Mouse (Mus musculus) Patski (cell line): ENCODE measurements around the gene Cnn2. TPM values are rescaled to one million over a fixed set of nuclear protein-coding genes. Genes with fewer than 3 reads are reported as not detected.

Experiments used
- ATAC-seq: fragments of 100-300 bp; one replicate; pipeline ENCODE4 v1.8.0; 2021
- CTCF ChIA-PET: fragments of 350-600 bp; sonication (Branson Sonifier 250); formaldehyde crosslinking; loops from one replicate; lab custom pipeline; 2022; ENCODE audit warnings: inconsistent platforms; lab: Charles Lee
- POLR2A ChIA-PET: fragments of 350-600 bp; sonication (Branson Sonifier 250); formaldehyde crosslinking; loops from one replicate; lab custom pipeline; 2022; ENCODE audit warnings: antibody characterized with exemption, inconsistent platforms; lab: Charles Lee
- DNase-seq: peaks from one replicate; pipeline ENCODE4 v3.0.0-alpha.2; 2011; ENCODE audit warnings: low read depth, low spot score
- H3K27me3 ChIP-seq: fragments of 371-371 bp; one replicate; pipeline ENCODE4 v1.5.1; 2021
- CTCF ChIP-seq: fragments of 100-300 bp; IDR thresholded peaks from one replicate; pipeline ENCODE4 v1.5.1; 2021
- in situ Hi-C: fragments of 300-500 bp; cut with MboI; formaldehyde crosslinking; loops from 3 replicates; pipeline ENCODE4 v1.11.1; 2018; ENCODE audit warnings: low pct_unique_long_range_greater_than_20kb, mixed read lengths
- polyA plus RNA-seq: library from polyadenylated mRNA; unstranded; gene quantifications from one replicate; pipeline ENCODE4 v1.2.3, GENCODE M21; 2021

Cnn2 gene
- polyA plus RNA-seq, 1 experiment from 2014 or later = 393 TPM

GRCm38 (mm10) chr10:79966886-79967400 is 21.4 kb upstream of the Cnn2 start:
- no peak for TF ChIP-seq CTCF
- CTCF ChIA-PET = no interaction called here
- in situ Hi-C loops = no loop called here
- DNase-seq (no peak), ATAC-seq (no peak)
- POLR2A ChIA-PET = no interaction called here
- H3K27me3 ChIP-seq = no peaks in the 10 kb centered on the region

DNA sequence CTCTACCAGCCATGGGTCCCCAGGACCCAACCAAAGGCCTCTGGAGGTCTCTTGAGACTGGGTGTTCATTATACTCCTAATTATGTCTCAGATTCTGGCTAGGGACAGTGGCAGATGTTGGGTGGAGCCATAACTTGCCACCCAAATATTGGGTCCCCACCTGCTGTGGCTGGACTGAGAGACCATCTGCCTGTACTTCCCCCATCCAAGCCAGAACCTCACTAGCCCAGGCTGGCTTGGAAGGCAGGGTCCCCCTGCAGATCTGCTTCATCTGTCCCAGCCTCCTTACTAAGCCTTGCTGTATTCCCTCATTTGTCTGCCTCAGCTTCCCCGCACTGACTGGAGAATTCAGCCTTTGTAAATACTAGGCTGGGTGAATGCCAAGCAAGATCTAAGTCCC is 20.2 kb upstream of the Cnn2 start:
- no peaks in the 10 kb centered on the region for H3K27me3 ChIP-seq
- no peak for TF ChIP-seq CTCF

DNA sequence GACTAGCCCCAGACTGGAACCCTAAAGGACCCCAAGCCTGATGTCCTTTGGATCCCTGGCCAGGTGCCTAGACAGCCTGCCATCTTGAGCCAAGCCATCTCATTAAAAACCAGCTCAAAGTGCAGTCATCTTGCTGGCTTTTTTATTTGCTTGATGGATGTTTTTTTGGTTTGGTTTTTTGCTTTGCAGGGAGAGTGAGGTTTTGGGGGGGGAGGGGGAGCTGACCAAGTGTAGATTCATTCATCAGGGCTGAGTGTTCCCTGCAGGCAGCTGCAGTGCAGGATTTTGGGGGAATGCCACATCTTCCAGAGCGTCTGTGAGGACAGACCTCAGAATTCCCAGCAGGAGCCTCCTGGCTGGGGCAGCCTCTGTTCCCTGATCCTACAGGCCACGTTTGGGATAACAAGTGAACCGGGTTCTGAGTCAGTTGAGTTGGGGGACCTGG is 19.2 kb upstream of the Cnn2 start:
- DNase-seq = no peak
- CTCF ChIA-PET = interaction anchor here (1.3 kb wide), 1 partner anchor 10 kb away, joined by 5 read pairs; no protein-coding TSS in a partner anchor
- no peak for TF ChIP-seq CTCF
- in situ Hi-C loops = no loop called here
- POLR2A ChIA-PET = interaction anchor here (1.1 kb wide), 1 partner anchor 14 kb away, joined by 4 read pairs; no protein-coding TSS in a partner anchor
- no peak for ATAC-seq
- H3K27me3 ChIP-seq = no peaks in the 10 kb centered on the region

More for the DNA sequence above, 20.2 kb upstream of the Cnn2 start:
- DNase-seq (no peak), ATAC-seq (no peak)
- ChIA-PET POLR2A (interaction anchor here (1.1 kb wide), 1 partner anchor 15 kb away, joined by 4 read pairs; no protein-coding TSS in a partner anchor), CTCF (no interaction called here)
- in situ Hi-C loops = no loop called here

GRCm38 (mm10) chr10:79970415-79971182 is 17.8 kb upstream of the Cnn2 start, which contains the start of gene Grin3b:
TSS of gene Grin3b (plus strand) at chr10:79970715.
- ChIA-PET POLR2A (no interaction called here), CTCF (interaction anchor here (2.0 kb wide), 1 partner anchor 11 kb away, joined by 7 read pairs; the partner anchor contains the start of gene Wdr18)
- TF ChIP-seq CTCF = no peak
- in situ Hi-C loops = no loop called here
- H3K27me3 ChIP-seq = no peaks in the 10 kb centered on the region
- ATAC-seq = no peak
- no peak for DNase-seq

- no peak for ATAC-seq
- in situ Hi-C loops = no loop called here
- no peak for TF ChIP-seq CTCF
- no peaks in the 10 kb centered on the region for H3K27me3 ChIP-seq
- no peak for DNase-seq
- ChIA-PET POLR2A (no interaction called here), CTCF (interaction anchor here (2.0 kb wide), 1 partner anchor 11 kb away, joined by 7 read pairs; the partner anchor contains the start of gene Wdr18)
Observed at GRCm38 (mm10) chr10:79971183-79971497, 17.2 kb upstream of the Cnn2 start.

DNA sequence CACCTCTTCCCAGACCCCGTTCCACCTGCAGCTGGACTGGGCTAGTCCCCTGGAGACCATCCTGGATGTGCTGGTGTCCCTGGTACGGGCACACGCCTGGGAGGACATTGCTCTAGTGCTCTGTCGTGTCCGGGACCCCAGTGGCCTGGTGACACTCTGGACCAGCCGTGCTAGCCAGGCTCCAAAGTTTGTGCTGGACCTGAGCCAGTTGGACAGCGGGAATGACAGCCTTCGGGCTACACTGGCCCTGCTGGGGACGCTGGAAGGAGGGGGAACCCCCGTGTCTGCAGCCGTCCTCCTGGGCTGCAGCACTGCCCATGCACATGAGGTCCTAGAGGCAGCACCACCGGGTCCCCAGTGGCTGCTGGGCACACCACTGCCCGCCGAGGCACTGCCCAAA is 15.6 kb upstream of the Cnn2 start:
- DNase-seq (no peak), ATAC-seq (no peak)
- POLR2A ChIA-PET = no interaction called here
- CTCF ChIA-PET = interaction anchor here (1.0 to 2.0 kb wide), 3 partner anchors 12 to 192 kb away, joined by 3 to 7 read pairs (median 5); partner anchors contain the start of genes Tmem259 and Wdr18
- TF ChIP-seq CTCF = no peak
- in situ Hi-C loops = no loop called here
- H3K27me3 ChIP-seq = no peaks in the 10 kb centered on the region

- DNase-seq = no peak
- no peaks in the 10 kb centered on the region for H3K27me3 ChIP-seq
- in situ Hi-C loops = no loop called here
- POLR2A ChIA-PET = no interaction called here
- ATAC-seq = no peak
- CTCF ChIA-PET = interaction anchor here (0.8 to 2.4 kb wide), 3 partner anchors 11 to 14 kb away, joined by 3 to 11 read pairs (median 3); partner anchors contain the start of genes Tmem259 and Wdr18
- TF ChIP-seq CTCF = no peak
Observed at GRCm38 (mm10) chr10:79974087-79974486, 14.3 kb upstream of the Cnn2 start.

- ChIA-PET CTCF (interaction anchor here (1.4 to 2.4 kb wide), 2 partner anchors 10 to 15 kb away, joined by 3 to 11 read pairs; partner anchors contain the start of genes Tmem259 and Wdr18), POLR2A (no interaction called here)
- in situ Hi-C loops = no loop called here
- no peak for TF ChIP-seq CTCF
- DNase-seq (no peak), ATAC-seq (no peak)
- H3K27me3 ChIP-seq = no peaks in the 10 kb centered on the region
Observed at GRCm38 (mm10) chr10:79974668-79975067, 13.7 kb upstream of the Cnn2 start.

DNA sequence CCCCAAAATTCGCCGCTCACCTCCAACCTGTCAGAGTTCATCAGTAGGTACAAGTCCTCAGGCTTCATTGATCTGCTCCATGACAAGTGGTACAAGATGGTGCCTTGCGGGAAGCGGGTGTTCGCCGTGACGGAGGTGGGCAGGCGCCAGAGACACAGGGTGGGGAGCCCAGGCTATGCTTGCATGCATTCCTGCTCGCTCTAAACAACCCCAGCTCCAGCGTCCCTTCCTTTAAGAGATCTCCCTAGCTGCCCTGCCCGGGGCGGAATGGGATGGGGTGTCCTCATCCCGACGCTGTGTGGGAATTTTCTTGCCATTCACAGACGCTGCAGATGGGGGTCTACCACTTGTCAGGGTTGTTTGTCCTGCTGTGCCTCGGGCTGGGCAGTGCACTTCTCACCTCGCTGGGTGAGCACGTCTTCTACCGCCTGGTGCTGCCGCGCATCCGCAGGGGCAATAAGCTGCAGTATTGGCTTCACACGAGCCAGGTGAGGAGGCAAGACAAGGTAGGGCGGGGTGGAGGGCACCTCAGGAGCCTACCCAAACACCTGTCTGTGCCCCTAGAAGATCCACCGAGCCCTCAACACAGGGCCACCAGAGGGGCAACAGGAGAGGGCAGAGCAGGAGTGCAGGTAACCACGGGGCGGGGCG is 12.2 kb upstream of the Cnn2 start:
- no peak for TF ChIP-seq CTCF
- DNase-seq (no peak), ATAC-seq (no peak)
- H3K27me3 ChIP-seq = no peaks in the 10 kb centered on the region
- ChIA-PET CTCF (interaction anchor here (2.4 kb wide), 1 partner anchor 9 kb away, joined by 11 read pairs; the partner anchor contains the start of gene Tmem259), POLR2A (no interaction called here)
- in situ Hi-C loops = no loop called here

- TF ChIP-seq CTCF = no peak
- in situ Hi-C loops = no loop called here
- POLR2A ChIA-PET = no interaction called here
- ATAC-seq (no peak), DNase-seq (no peak)
- no peaks in the 10 kb centered on the region for H3K27me3 ChIP-seq
- CTCF ChIA-PET = no interaction called here
Observed at GRCm38 (mm10) chr10:79976722-79977107, 11.7 kb upstream of the Cnn2 start.
